Mouse (Mus musculus) large intestine, adult 2 months (tissue): Measurements from ENCODE around the gene Hyal3. TPM values are rescaled to one million over a fixed set of nuclear protein-coding genes. Genes with fewer than 3 reads are reported as not detected.

ENCODE experiments used
- DNase-seq: peaks from one replicate; pipeline ENCODE4 v3.0.0-alpha.2; 2012; ENCODE audit warnings: low read depth, low spot score
- WGBS: fragments of 180-500 bp; shearing (Covaris S2); methylation state at CpG from one replicate; pipeline ENCODE4 v1.1.7; 2018; 5-methylcytosine and 5-hydroxymethylcytosine counted together
- polyA plus RNA-seq: library from polyadenylated mRNA; depleted of rRNA; stranded (reverse); fragments of >200 nt; gene quantifications from 2 replicates; pipeline ENCODE4 v1.2.3, GENCODE M21; 2012

Gene Hyal3
- polyA plus RNA-seq, 1 experiment = 0.57 TPM

DNA sequence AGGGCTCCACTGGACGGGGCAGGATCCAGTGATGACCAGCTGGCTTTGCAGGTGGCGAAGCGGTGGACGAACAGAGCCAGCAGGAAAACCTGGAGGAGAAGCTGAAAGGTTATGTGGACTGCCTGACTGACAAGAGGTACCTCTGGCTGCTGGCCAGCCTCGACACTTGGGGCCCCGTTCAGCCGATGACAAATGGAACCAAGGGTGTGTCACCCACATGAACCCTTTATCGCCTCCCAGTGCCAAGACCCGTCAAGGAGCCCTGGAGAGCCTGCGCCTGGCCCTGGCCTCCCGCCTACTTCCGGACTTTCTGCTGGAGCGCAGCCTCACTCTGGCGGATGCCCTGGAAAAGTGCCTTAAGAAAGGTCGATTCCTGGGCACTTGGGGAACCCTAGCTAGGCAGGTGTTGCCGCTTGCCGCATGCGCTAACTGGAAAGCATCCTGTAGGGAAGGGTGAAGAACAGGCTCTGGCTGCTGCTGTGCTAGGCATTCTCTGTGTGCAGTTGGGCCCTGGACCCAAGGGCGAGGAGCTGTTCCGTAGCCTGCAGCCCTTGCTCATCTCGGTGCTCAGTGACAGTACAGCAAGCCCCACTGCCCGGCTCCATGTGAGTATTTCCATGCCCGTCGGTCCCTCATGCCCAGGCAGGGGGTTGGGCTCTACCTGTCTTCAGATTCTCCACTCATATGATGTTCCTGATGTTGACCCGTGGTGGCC, 9.6 kb downstream of the Hyal3 start:
- no peak for DNase-seq
- 30% methylated on average over 25 of the region's 25 CpGs for WGBS

GRCm38 (mm10) chr9:107590773-107591060, 10.1 kb downstream of the Hyal3 start:
- 25% methylated on average over 6 of the region's 6 CpGs for WGBS

DNA sequence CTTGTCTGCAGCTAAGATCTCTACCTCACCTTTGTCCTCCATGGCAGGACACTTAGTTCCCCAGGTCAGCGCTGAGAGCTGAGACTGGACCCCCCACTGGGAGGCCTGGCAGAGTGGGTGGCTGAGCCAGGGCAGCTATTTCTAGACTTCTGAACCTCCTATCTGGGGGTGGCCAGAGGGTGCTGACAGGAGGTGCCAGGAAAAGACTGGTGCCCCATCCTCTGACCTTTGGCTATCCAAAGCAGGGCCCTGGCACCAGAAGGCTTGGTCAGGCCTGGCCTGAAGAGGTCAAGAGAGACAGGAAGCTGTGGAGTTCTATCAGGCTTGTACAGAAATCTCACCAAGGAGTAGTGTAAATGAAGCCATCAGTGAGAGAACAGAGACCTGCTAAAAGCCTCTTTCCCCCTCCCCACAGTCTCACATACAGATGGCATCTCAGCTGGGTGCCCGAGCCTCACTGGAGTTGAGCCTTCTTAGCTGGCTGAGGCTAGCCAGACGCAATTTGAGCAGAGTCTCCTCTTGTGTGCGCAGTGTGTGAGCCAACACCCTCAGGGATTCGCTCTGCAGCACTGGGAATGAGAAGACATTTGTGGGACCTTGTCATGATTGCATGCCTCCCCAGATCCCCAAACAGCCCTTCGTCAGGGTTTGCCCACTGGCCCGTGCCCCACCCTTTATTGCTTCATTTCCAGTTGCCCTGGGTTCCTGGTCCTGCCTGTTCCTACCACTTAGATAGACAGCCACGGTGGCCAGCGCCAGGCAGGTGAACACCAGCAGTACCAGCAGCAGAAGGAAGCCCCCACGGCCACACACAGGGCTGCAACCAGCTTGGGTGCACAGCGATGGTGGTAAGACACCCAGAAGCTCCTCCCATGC, 12.7 kb downstream of the Hyal3 start:
- WGBS = 73% methylated on average over 11 of the region's 11 CpGs
- DNase-seq = no peak

More at GRCm38 (mm10) chr9:107590773-107591060, 10.1 kb downstream of the Hyal3 start:
- DNase-seq = no peak

DNA sequence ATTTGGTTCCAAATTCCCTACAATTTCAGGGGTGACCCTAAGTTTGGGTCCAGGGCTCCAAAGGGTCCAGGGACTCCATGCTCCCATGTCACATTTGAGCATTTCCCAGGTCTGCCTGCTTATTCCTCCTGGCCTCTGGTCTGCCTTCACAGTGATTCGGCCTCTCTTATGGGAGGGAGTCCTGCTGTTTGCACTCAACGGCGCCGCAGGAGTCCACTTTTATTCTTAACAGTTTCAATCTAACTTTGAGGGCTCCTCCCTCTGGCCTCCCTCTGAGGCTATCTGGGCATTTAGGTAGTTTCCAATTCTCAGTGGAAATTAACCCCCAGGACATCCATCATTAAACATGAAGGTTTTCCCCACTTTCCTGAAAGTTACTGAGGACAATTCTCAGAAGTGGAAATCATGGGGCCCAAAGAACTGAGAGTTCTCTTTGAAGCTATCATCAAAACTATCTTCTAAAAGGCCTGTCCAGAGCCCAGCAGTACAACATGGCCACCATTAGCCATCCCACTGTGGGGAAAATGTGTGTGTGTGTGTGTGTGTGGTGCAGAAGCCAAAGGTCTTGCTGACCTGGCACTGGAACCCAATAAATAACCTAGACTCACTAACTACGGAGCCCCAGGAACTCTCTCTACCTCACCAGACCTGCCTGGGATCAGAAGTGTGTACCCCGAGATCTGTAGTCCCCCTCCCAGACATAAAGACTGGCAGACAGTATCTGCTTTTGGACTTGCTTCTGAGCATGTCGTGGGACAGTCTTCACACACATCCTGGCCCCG, 13.9 kb downstream of the Hyal3 start:
- whole genome bisulfite sequencing = 76% methylated on average over 8 of the region's 8 CpGs
- DNase-seq = no peak

DNA sequence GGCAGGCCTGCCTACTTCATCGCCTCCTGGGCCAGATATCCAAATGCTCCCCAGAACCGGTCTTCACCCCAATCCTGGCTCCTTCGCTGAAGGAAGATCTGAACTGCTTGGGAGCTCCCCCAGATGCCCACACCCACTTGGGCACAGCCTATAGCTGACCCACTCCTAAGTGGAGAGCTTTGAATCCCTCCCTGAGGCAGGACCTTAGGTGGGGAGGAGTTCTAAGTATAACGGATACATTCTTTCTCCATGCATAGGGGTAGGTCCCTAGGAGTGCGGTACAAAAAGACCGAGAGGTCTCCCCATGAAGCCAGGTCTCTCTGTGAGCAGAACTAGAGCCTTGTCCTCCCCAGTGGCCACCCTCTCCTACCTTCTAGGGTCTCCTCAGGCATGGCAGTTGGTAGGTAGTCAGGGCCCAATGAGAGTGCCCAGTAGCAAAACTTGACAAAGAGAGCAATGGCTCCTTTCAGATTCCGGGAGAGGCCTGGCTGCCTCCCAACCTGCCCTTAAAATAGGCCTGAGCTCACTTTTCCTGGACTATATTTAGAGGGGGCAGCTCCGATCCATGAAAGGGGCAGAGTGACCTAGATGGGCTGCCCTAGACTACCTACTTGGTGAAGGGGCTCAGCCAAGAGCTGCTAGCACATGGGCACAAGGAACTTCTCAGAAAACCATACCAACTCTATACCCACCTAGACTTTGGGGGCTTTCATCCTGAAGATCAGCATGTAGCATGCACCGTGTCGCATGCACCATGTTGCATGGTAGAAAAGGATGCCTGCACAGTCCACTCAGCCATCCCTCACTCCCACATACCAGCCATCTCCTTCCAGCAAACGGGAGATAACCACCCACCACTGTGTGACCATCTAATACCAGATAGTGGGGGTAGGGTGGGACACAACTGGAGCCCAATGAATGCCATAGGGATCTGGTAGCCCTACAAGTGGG, 16.3 kb downstream of the Hyal3 start:
- 83% methylated on average over 11 of the region's 11 CpGs for WGBS
- no peak for DNase-seq

- DNase-seq = no peak
- WGBS = 69% methylated on average over 5 of the region's 5 CpGs
Measured at GRCm38 (mm10) chr9:107598385-107598784, 17.8 kb downstream of the Hyal3 start.

GRCm38 (mm10) chr9:107599433-107599832, 18.8 kb downstream of the Hyal3 start:
- 72% methylated on average over 9 of the region's 9 CpGs for WGBS
- DNase-seq = no peak

DNA sequence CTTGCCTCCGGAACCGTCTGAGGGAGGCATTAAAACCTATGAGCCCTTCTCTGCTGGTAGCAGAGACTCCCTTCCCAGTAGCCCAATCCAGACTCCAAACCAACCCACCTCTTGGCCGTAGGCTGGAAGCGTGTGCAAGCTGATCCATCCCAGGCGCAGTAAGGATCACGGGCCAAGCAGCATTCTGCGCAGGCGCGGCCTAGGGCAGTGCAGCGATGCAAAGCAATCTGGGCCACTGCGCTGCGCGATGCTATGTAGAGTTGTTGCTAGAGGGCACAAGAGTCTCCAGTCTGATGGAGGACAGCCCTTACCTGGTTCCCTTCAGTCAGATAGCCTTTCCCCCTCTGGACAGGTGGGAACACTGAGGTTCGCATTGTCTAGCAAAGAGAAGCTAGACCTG, 19.2 kb downstream of the Hyal3 start:
- DNase-seq = no peak
- WGBS = 87% methylated on average over 14 of the region's 14 CpGs

GRCm38 (mm10) chr9:107600745-107601144, 20.1 kb downstream of the Hyal3 start:
- no peak for DNase-seq
- WGBS = 72% methylated on average over 12 of the region's 12 CpGs

DNA sequence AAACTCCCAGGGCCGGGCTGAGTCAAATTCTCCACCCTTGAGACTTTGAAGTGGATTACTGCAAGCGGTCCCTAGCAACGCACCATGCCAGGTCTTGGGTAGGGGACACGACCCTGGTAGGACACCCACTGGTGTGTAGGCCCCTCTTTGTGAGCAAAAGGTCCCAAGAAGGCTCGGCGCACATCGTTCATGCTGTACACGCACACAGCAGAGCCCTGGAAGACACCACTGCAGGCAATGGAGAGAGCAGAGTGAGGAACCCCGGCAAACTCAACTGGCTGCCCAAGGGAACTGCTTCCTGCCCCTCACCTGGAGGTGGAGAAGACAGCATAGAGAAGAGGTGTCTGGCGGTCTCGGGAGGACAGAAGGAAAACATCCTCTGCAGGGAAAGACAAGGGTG, 20.7 kb downstream of the Hyal3 start:
- 83% methylated on average over 11 of the region's 11 CpGs for WGBS
- DNase-seq = no peak

DNA sequence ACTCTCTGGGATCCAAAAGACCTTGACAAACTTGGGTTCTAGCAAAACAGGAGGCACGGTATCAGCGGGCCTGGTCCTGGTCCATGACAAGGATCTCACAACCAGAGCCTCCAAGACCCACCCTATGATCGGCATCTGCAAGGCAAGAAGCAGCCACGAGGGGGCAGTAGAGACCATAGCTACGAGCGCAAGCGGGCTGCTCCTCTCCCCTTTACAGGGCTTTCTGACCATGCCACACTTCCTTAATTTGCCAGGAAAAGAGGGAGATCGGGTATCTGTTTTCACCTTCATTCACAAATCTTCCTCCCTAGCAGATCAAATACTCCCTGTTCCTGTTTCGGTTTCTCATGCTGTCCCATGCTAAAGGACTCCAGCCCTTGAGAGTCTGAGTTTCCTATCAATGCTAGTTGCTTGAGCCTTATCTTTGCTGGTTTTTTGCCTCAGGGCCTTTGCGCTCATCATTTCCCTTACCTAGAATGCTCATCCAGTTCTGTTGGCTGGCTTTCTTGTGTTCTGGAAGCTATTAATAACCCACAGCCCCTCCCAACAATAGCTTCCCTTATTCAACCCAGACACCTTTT, 21.5 kb downstream of the Hyal3 start:
- 9% methylated on average over 10 of the region's 10 CpGs for WGBS
- no peak for DNase-seq

DNA sequence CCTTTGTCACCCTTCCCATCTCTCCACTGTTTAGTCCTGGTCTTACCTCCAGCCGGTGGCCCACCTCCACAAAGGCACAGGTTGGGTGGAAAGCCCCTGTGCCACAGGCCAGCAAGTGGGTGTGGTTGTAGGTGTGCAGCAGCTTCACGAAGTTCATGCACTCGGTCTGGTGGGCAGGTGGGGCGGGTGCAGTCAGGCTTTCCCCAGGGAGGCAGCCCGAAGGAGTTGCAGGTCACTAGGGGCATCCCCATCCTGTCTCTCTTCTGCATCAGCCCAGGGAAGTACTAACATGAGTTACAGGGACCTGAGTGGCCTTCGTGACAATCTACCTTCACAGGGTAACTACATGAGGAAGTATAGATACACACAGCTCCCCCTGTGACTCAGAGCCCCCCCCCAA, 22.6 kb downstream of the Hyal3 start:
- no peak for DNase-seq
- WGBS = 54% methylated on average over 6 of the region's 6 CpGs

GRCm38 (mm10) chr9:107605041-107605661, 24.5 kb downstream of the Hyal3 start:
- no peak for DNase-seq
- 17% methylated on average over 23 of the region's 23 CpGs for WGBS

GRCm38 (mm10) chr9:107606591-107606990, 26.0 kb downstream of the Hyal3 start:
- no peak for DNase-seq
- 22% methylated on average over 9 of the region's 9 CpGs for WGBS

DNA sequence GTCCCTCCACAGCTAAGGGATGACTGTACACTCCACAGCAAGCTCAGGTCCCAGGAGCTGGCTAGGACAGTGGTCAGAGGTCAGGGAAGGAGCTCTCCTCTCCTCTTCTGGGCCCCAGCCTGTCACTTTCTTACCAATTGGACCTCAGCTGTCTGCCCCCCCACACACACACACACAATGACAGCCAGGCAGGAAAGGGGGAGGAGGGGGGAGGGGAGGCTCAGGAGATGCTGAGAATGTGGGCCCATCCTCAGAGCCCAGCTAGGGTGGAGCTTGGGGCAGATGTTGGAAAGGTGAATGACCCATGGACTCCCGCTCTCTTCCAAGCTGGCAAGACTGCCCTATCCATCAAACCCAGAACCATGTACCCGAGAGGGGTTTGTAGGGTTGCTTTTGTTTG, 26.4 kb downstream of the Hyal3 start:
- DNase-seq = no peak
- WGBS = 36% methylated on average over 2 of the region's 2 CpGs

DNA sequence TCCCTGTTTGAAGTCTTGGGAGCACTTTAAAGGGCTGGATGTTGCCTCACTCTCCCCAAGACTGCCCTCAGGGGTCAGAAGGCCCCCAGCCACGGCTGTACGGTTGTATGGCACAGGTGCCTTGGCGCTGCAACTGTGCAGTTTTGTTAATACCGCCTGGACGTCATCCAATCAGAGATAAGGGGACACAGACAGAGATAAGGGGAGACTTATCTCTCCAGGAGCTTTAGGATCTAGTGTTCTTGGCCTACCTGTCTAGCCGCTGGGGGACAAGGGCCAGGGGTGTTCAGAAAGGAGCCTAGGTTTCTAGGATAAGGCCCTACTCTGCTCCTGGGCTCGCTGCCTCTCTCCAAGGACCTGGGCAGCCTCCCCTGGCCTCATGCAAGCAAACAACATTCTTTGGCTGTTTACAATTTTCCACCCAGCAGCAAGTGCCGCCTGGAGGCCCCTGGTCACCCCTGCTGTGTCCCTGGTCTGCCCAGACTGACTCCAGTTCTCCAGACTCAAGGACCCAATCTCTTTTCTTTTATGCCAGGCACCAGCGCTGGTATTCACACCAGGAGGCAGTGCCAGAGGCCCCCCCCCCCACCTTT, 27.1 kb downstream of the Hyal3 start:
- 33% methylated on average over 9 of the region's 9 CpGs for WGBS
- DNase-seq = no peak

DNA sequence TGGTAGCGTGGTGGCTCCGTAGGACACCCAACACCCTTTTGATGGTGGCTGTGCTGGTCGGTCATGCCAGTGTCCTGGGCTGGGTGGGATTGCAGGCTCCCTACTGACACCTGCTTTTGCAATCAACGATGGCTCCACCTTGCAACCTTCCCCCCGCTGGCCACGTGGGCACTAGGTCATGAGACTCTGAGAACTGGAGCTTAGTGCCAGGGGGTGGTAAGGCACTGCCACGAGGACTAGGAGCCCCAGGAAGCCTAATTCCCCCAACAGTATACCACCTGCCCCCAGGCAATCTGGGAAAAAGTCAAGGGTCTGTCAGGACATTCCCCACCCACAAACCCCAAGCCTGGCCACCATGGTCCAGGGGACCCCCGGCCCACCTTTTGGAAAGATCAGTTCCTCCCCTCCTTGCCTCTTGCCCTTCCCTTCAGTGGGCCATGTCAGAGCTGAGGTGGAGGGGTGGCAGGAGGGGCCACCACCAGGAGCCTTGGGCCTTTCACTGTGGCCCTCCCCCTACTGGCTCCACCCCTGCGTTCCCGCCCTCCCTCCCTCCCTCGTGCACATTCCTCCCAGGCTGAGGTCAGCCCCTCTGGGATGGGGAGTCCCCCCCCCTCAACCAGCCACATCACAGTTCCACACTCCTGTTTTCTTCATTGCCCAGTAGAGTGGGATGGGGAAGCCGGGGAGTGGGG, 28.3 kb downstream of the Hyal3 start, which contains the start of gene Sema3b:
Gene Sema3b, minus strand, starts transcription at position 489 of the 692 bp plus-strand sequence.
- WGBS = 37% methylated on average over 12 of the region's 12 CpGs
- DNase-seq = no peak

- no peak for DNase-seq
- 69% methylated on average over 4 of the region's 4 CpGs for WGBS
Measured at GRCm38 (mm10) chr9:107609433-107609830, 28.8 kb downstream of the Hyal3 start.
